Mouse (Mus musculus): Measurements from ENCODE around the gene Lonp2. TPM values are rescaled to one million over a fixed set of nuclear protein-coding genes. Genes with fewer than 3 reads are reported as not detected.

Lonp2 gene
- polyA plus RNA-seq, 1 experiment from 2014 or later: 83.4 TPM

DNA sequence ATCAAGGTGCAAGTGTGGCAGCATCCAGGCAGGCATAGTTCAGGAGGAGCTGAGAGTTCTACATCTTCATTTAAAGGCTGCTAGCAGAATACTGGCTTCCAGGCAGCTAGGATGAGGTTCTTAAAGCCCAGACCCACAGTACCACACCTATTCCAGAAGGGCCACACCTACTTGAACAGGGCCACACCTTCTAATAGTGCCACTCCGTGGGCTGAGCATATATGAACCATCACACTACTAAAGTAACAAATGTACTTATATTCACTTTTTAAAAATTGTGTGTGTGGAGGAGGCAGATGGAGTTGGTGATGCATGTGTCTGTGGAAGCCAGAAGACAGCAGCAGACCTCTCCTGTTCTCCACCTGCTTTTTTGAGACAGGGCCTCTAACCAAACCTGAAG lies 70.2 kb downstream of the Lonp2 start:
- ATAC-seq (ENCODE audit: low FRiP score): no peak

DNA sequence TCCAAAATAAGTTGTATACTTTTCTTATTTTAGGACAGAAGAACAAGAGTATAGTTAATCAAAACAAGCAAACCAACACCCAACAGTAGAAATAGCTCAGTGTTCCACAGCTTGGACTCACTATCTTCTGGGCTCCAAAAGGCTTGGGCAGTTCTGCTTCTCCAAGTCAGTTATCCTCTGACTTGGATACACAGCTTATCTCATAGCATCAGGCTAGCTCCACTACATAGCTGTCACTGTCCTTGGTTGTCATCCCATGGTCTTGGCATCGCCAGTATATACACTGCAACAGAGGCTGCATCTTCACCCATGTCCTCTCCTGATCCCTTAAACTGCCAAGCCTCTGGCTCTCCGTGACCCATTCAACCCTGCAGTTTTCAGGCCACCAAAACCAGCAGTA lies 71.9 kb downstream of the Lonp2 start:
- no peak overlapping the region for H3K9ac ChIP-seq
- 99% methylated on average over 2 of the region's 2 CpGs for WGBS
- H3K4me2 ChIP-seq (replicated peaks): no peak overlapping the region
- H3K9me3 ChIP-seq (ENCODE audit: control insufficient read depth, low read length): no peaks in the 10 kb centered on the region
- H3K27me3 ChIP-seq (ENCODE audit: control insufficient read depth, insufficient read depth, low read length): no peaks in the 10 kb centered on the region
- no peaks in the 10 kb centered on the region for H3K4me1 ChIP-seq (replicated peaks; ENCODE audit: control insufficient read depth, insufficient read depth, low read length)
- no peak overlapping the region for H3K4me3 ChIP-seq (replicated peaks; ENCODE audit: low read length)
- peaks cover 12% of the 10 kb centered on the region; the same call in 1 of the 2 replicates for H3K36me3 ChIP-seq (replicated peaks; ENCODE audit: control insufficient read depth, insufficient read depth)
- H3K27ac ChIP-seq: no peak overlapping the region
- ATAC-seq (ENCODE audit: low FRiP score) (no peak), DNase-seq (ENCODE audit: low spot score) (no peak)

More for the DNA sequence above, 70.2 kb downstream of the Lonp2 start:
- Histone ChIP-seq H3K9me3 (ENCODE audit: control insufficient read depth, low read length) (no peaks in the 10 kb centered on the region), H3K36me3 (replicated peaks; ENCODE audit: control insufficient read depth, insufficient read depth) (peaks cover 8% of the 10 kb centered on the region; the same call in 1 of the 2 replicates), H3K4me1 (replicated peaks; ENCODE audit: control insufficient read depth, insufficient read depth, low read length) (no peaks in the 10 kb centered on the region), H3K9ac (no peak overlapping the region), H3K4me3 (replicated peaks; ENCODE audit: low read length) (no peak overlapping the region), H3K27ac (no peak overlapping the region), H3K4me2 (replicated peaks) (no peak overlapping the region), H3K27me3 (ENCODE audit: control insufficient read depth, insufficient read depth, low read length) (no peaks in the 10 kb centered on the region)
- DNase-seq (ENCODE audit: low spot score): no peak
- 90% methylated on average over 1 of the region's 1 CpGs for whole genome bisulfite sequencing

DNA sequence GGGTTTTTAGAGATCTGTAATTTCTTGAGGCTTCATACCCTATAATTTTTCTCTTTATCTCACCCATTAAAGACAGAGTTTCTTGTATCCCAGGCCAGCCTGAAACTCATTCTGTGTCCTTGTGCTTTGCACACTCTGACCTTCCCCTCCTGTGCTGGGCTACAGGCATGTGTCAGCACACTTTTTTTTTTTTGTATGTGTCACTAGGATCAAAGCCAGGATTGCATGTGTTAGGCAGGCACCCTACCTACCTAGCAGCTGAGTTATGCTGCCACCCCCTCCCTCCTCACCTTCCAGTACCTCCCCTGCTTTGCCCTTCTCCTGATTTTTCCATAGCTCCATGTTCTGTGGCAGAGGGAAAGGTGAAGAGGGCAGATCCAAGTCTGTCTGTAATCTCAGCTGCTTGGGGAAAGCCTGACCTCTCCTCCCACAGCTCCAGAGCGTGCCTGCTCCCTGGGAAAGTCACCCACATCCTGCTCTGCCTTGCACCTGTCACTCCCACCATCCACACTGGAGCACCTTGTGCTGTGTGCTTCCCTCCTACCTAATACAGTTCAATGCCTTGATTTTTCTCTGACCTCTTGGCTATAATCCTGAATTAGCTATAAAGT lies 75.1 kb downstream of the Lonp2 start:
- H3K4me2 ChIP-seq (replicated peaks): no peak overlapping the region
- DNase-seq (ENCODE audit: low spot score): no peak
- no peak overlapping the region for H3K27ac ChIP-seq
- H3K9me3 ChIP-seq (ENCODE audit: control insufficient read depth, low read length): no peaks in the 10 kb centered on the region
- 100% methylated on average over 1 of the region's 1 CpGs for WGBS
- H3K9ac ChIP-seq: no peak overlapping the region
- no peaks in the 10 kb centered on the region for H3K27me3 ChIP-seq (ENCODE audit: control insufficient read depth, insufficient read depth, low read length)
- H3K4me3 ChIP-seq (replicated peaks; ENCODE audit: low read length): no peak overlapping the region
- no peaks in the 10 kb centered on the region for H3K4me1 ChIP-seq (replicated peaks; ENCODE audit: control insufficient read depth, insufficient read depth, low read length)
- peaks cover 8% of the 10 kb centered on the region; the same call in 1 of the 2 replicates for H3K36me3 ChIP-seq (replicated peaks; ENCODE audit: control insufficient read depth, insufficient read depth)
- ATAC-seq (ENCODE audit: low FRiP score): no peak

DNA sequence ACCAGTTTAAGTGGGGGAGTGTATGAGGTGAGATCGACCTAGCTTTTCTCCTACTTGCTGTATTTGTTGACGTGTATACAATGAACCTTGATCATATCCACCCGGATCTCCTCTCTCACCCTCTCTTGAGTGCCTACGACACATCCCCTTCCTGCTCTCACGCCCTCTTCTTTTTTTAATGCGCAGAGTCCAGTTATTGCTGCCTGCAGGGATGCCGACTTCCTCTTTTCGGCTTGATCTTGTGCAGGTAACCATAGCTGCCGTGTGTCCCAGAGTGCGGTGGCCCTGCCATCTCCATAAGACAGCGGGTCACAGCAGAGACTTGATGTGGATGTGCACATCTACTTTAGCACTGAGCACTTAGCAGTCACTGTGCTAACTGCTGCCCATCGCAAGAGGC lies 75.6 kb downstream of the Lonp2 start:
- DNase-seq (ENCODE audit: low spot score) (no peak), ATAC-seq (ENCODE audit: low FRiP score) (no peak)
- Histone ChIP-seq H3K4me1 (replicated peaks; ENCODE audit: control insufficient read depth, insufficient read depth, low read length) (no peaks in the 10 kb centered on the region), H3K36me3 (replicated peaks; ENCODE audit: control insufficient read depth, insufficient read depth) (peaks cover 8% of the 10 kb centered on the region; the same call in 1 of the 2 replicates), H3K4me2 (replicated peaks) (no peak overlapping the region), H3K27me3 (ENCODE audit: control insufficient read depth, insufficient read depth, low read length) (no peaks in the 10 kb centered on the region), H3K4me3 (replicated peaks; ENCODE audit: low read length) (no peak overlapping the region), H3K9me3 (ENCODE audit: control insufficient read depth, low read length) (no peaks in the 10 kb centered on the region), H3K27ac (no peak overlapping the region), H3K9ac (no peak overlapping the region)
- 95% methylated on average over 12 of the region's 12 CpGs for WGBS

DNA sequence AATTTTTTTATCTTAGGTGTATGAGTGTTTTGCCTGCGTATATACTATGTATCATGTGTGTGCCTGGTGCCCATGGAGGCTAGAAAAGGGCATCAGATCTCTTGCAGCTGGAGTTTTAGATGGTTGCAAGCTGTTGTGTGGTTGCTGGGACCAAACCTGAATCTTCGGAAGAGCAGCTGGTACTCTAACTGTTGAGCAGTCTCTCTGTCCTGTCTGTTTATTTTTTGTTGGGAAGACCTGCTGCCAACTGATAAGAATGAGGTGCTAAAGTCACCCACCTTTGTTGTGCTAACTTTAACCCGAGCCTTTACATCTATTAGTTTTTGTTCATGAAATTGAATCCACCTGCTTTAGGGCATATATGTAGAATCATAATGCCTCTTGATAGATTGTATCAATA lies 78.6 kb downstream of the Lonp2 start:
- 81% methylated on average over 3 of the region's 3 CpGs for WGBS
- Histone ChIP-seq H3K9ac (no peak overlapping the region), H3K27ac (no peak overlapping the region), H3K9me3 (ENCODE audit: control insufficient read depth, low read length) (no peaks in the 10 kb centered on the region), H3K4me2 (replicated peaks) (no peak overlapping the region), H3K4me1 (replicated peaks; ENCODE audit: control insufficient read depth, insufficient read depth, low read length) (no peaks in the 10 kb centered on the region), H3K27me3 (ENCODE audit: control insufficient read depth, insufficient read depth, low read length) (no peaks in the 10 kb centered on the region), H3K36me3 (replicated peaks; ENCODE audit: control insufficient read depth, insufficient read depth) (peaks cover 10% of the 10 kb centered on the region; the same call in 1 of the 2 replicates), H3K4me3 (replicated peaks; ENCODE audit: low read length) (no peak overlapping the region)
- DNase-seq (ENCODE audit: low spot score) (no peak), ATAC-seq (ENCODE audit: low FRiP score) (no peak)

DNA sequence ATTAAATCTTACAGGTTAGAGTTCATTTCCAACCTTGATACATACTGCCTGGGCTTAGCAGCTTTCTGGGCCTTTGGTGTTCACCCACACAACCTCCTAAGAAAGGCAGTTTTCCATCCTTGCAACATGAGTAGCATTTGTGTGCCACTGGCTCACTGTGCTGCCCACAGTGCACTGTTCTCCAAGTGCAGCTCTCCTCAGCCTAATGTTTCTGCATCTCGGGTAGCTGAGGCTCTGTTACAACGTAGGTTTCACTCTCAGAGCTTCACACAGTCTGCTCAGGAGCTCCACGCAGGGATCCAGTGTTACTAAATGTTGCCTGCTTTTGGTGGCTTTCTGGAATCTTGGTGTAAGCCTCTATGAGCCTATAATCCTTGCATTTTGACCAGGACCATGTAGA lies 81.5 kb downstream of the Lonp2 start:
- Histone ChIP-seq H3K4me3 (replicated peaks; ENCODE audit: low read length) (no peak overlapping the region), H3K36me3 (replicated peaks; ENCODE audit: control insufficient read depth, insufficient read depth) (peaks cover 15% of the 10 kb centered on the region), H3K4me2 (replicated peaks) (no peak overlapping the region), H3K9ac (no peak overlapping the region), H3K4me1 (replicated peaks; ENCODE audit: control insufficient read depth, insufficient read depth, low read length) (no peaks in the 10 kb centered on the region), H3K27me3 (ENCODE audit: control insufficient read depth, insufficient read depth, low read length) (no peaks in the 10 kb centered on the region), H3K9me3 (ENCODE audit: control insufficient read depth, low read length) (no peaks in the 10 kb centered on the region), H3K27ac (no peak overlapping the region)
- ATAC-seq (ENCODE audit: low FRiP score) (no peak), DNase-seq (ENCODE audit: low spot score) (no peak)
- 82% methylated on average over 3 of the region's 3 CpGs for WGBS

DNA sequence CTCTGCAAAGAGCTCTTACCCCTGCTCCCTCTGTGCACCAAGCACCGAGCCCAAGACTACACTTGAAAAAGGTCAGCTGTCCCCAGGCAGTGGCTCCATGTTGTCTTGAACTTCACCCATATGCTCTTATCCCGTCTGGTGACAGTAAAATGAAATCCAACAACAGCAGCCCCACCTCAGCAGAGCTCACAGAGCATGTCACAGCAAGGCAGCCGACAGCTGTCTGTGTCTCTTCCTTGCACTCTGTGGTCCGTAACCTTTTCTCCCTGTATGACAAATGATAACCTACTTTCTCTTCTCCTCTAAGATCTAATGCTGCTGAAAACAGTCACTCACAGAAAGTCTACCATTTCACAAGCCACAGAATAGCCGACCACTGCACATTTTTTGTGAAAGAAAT lies 82.9 kb downstream of the Lonp2 start:
- Histone ChIP-seq H3K27me3 (ENCODE audit: control insufficient read depth, insufficient read depth, low read length) (no peaks in the 10 kb centered on the region), H3K27ac (no peak overlapping the region), H3K9me3 (ENCODE audit: control insufficient read depth, low read length) (no peaks in the 10 kb centered on the region), H3K9ac (no peak overlapping the region), H3K4me3 (replicated peaks; ENCODE audit: low read length) (no peak overlapping the region), H3K4me1 (replicated peaks; ENCODE audit: control insufficient read depth, insufficient read depth, low read length) (no peaks in the 10 kb centered on the region), H3K4me2 (replicated peaks) (no peak overlapping the region), H3K36me3 (replicated peaks; ENCODE audit: control insufficient read depth, insufficient read depth) (peaks cover 22% of the 10 kb centered on the region)
- WGBS: 79% methylated on average over 5 of the region's 5 CpGs
- ATAC-seq (ENCODE audit: low FRiP score) (no peak), DNase-seq (ENCODE audit: low spot score) (no peak)

DNA sequence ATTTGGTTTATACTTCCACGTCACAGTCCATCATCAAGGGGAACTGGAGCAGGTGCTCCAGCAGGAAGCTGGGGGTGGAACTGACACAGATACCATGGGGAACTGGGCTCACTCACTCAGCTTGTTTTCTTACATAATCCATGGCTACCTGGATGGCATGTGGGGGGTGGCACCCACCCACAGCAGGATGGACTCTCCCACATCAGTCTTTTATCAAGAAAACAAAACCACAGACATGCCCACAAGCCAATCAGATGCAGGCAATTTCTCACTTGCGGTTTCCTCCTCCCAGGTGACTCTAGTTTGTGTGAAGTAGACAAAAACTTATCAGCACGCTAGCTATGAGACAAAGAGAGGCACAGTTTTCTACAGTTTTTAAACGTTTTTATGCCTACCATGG lies 84.0 kb downstream of the Lonp2 start:
- H3K4me2 ChIP-seq (replicated peaks): no peak overlapping the region

DNA sequence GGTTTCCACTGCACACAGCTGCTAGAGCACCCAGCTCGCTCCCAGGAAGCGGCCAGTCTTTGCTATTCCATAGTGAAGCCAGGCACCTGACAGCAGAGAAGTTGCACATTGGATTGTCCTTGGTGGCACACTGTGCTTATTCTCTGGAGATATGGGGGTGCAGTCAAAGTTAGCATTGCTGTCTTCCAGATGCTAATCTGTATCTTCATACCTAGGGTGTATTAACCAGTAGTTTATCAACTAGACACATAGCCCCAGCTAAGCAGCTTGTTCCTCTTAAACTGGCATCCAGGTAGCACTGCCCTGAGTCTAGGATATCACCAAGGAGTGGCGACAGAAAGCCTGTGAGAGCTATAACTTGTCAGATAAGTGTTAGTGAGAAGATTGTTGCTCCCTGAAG lies 88.8 kb downstream of the Lonp2 start:
- no peaks in the 10 kb centered on the region for H3K27me3 ChIP-seq (ENCODE audit: control insufficient read depth, insufficient read depth, low read length)
- peaks cover 14% of the 10 kb centered on the region; the same call in 1 of the 2 replicates for H3K4me1 ChIP-seq (replicated peaks; ENCODE audit: control insufficient read depth, insufficient read depth, low read length)
- H3K36me3 ChIP-seq (replicated peaks; ENCODE audit: control insufficient read depth, insufficient read depth): peaks cover 29% of the 10 kb centered on the region
- H3K4me3 ChIP-seq (replicated peaks; ENCODE audit: low read length): no peak overlapping the region
- H3K9me3 ChIP-seq (ENCODE audit: control insufficient read depth, low read length): no peaks in the 10 kb centered on the region
- DNase-seq (ENCODE audit: low spot score) (no peak), ATAC-seq (ENCODE audit: low FRiP score) (no peak)
- H3K4me2 ChIP-seq (replicated peaks): no peak overlapping the region
- no peak overlapping the region for H3K9ac ChIP-seq
- WGBS: 89% methylated on average over 3 of the region's 3 CpGs
- H3K27ac ChIP-seq: no peak overlapping the region; the same call in 1 of the 2 replicates

More for the DNA sequence above, 84.0 kb downstream of the Lonp2 start:
- H3K27me3 ChIP-seq (ENCODE audit: control insufficient read depth, insufficient read depth, low read length): no peaks in the 10 kb centered on the region
- WGBS: 80% methylated on average over 4 of the region's 4 CpGs
- H3K36me3 ChIP-seq (replicated peaks; ENCODE audit: control insufficient read depth, insufficient read depth): peaks cover 22% of the 10 kb centered on the region
- ATAC-seq (ENCODE audit: low FRiP score) (no peak), DNase-seq (ENCODE audit: low spot score) (no peak)
- no peak overlapping the region for H3K4me3 ChIP-seq (replicated peaks; ENCODE audit: low read length)
- no peak overlapping the region for H3K27ac ChIP-seq
- H3K9ac ChIP-seq: no peak overlapping the region
- no peaks in the 10 kb centered on the region for H3K9me3 ChIP-seq (ENCODE audit: control insufficient read depth, low read length)
- H3K4me1 ChIP-seq (replicated peaks; ENCODE audit: control insufficient read depth, insufficient read depth, low read length): 0 out of 2 replicates have a peak, but pooled peaks cover under 1% of the 10 kb centered on the region
